Mouse (Mus musculus): ENCODE results near the gene Olfr1353. TPM values are rescaled to one million over a fixed set of nuclear protein-coding genes. Genes with fewer than 3 reads are reported as not detected.

Olfr1353 gene
- polyA plus RNA-seq (2015; fragmentation: Illumina TruSeq; extraction: RNeasy Lipid Tissue Mini Kit (QIAGEN cat#74804); ENCODE audit: insufficient read depth, low read depth, low replicate concordance), result not detected

DNA sequence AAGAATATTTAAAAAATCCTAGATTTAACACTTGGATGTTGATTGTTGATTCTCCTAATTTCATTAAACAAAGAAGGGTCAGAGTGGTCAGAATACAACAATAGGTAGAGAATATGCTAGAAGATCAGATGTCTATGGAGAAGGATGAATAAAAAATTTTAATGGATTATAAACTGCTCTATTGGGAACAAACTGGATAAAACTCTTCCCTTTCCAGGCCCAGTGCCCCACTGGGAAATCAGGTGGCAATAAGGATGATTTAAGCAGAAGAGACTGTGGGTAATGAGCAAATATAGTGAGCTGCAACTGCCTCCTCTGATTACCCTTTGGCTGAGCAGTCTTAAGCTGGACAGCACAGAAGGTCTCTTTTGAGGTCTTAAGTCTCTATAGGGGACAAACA lies at the start of gene Olfr1353:
Olfr1353 (plus strand) TSS at position 301 of the 400 bp plus-strand sequence.

DNA sequence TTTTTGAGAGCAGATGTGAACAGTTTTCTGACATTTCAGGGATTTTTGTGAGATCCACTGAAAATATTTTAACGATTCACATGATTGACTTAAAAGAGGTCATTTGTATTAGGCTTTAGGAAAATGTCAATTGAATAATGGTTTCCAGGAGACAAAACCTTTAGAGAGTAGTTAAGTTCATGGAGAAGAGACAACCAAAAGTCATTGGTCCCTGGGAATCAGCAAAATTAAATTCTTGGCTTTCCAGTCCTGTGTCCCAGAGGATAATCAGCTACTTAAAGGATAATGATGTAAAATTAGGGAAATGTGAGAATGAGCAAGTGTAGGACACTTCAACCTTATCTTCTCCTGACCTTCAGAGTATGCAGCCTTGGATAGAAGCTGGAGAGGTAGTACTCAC lies 12.8 kb upstream of the Olfr1353 start, which contains the start of gene Olfr8:
Olfr8 (plus strand) TSS at position 301 of the 400 bp plus-strand sequence.

DNA sequence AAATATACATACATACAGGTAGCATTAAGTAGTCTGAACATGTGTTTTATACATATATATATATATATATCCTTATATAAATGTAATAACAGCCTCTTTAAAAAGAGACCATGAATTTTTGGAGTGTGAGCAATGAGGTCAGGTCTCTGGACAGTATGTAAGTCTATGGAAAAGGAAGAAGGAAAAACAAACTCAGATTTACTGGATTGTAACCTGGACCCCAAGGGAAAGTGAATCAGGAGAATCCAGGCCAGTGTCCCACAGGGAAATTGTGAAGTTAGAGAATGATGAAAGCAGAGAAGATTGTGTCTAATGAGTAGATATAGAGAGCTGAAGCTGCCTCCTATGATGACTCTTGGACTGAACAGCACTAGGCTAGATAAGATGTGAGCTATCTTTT lies 17.6 kb downstream of the Olfr1353 start, which contains the start of gene Olfr1352:
Olfr1352 (plus strand) TSS at position 301 of the 400 bp plus-strand sequence.

DNA sequence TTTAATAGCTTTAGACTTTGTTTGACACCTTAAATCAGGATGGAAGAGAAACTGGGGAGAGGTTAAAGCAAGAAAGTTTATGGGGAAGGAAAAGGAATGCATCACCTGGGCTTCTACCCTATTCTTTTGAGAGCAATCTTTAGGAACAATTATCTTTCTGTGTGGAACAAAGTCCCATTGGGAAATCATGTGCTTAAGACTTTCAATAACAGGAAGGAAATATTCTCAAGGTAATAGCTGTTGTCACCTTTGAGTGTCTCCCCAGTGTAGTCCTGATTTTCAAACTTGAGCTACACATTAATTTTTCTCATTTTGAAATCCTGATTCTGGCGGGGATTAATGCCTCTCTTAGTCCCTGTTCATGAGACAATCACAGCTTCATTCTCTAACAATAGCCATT lies 49.1 kb downstream of the Olfr1353 start, which contains the start of gene Olfr1351:
Olfr1351 (plus strand) TSS at position 301 of the 400 bp plus-strand sequence.

Other genes with a start within 250 kb of the Olfr1353 start
- not detected for gene Casp14, start 245.0 kb upstream of the Olfr1353 start, polyA plus RNA-seq (2015; fragmentation: Illumina TruSeq; extraction: RNeasy Lipid Tissue Mini Kit (QIAGEN cat#74804); ENCODE audit: insufficient read depth, low read depth, low replicate concordance)
- gene Ccdc105, start 210.2 kb upstream of the Olfr1353 start, polyA plus RNA-seq (2015; fragmentation: Illumina TruSeq; extraction: RNeasy Lipid Tissue Mini Kit (QIAGEN cat#74804); ENCODE audit: insufficient read depth, low read depth, low replicate concordance), result not detected
- gene Slc1a6, start 182.8 kb upstream of the Olfr1353 start, polyA plus RNA-seq (2015; fragmentation: Illumina TruSeq; extraction: RNeasy Lipid Tissue Mini Kit (QIAGEN cat#74804); ENCODE audit: insufficient read depth, low read depth, low replicate concordance), result not detected
- not detected for gene Olfr1356, start 111.1 kb upstream of the Olfr1353 start, polyA plus RNA-seq (2015; fragmentation: Illumina TruSeq; extraction: RNeasy Lipid Tissue Mini Kit (QIAGEN cat#74804); ENCODE audit: insufficient read depth, low read depth, low replicate concordance)
- not detected for gene Olfr1355, start 87.8 kb upstream of the Olfr1353 start, polyA plus RNA-seq (2015; fragmentation: Illumina TruSeq; extraction: RNeasy Lipid Tissue Mini Kit (QIAGEN cat#74804); ENCODE audit: insufficient read depth, low read depth, low replicate concordance)
- gene Olfr1354, start 50.1 kb upstream of the Olfr1353 start, polyA plus RNA-seq (2015; fragmentation: Illumina TruSeq; extraction: RNeasy Lipid Tissue Mini Kit (QIAGEN cat#74804); ENCODE audit: insufficient read depth, low read depth, low replicate concordance), result not detected
- gene Olfr8, start 12.7 kb upstream of the Olfr1353 start, polyA plus RNA-seq (2015; fragmentation: Illumina TruSeq; extraction: RNeasy Lipid Tissue Mini Kit (QIAGEN cat#74804); ENCODE audit: insufficient read depth, low read depth, low replicate concordance), result not detected
- gene Olfr1352, start 17.7 kb downstream of the Olfr1353 start, polyA plus RNA-seq (2015; fragmentation: Illumina TruSeq; extraction: RNeasy Lipid Tissue Mini Kit (QIAGEN cat#74804); ENCODE audit: insufficient read depth, low read depth, low replicate concordance), result not detected
- not detected for gene Olfr1351, start 49.2 kb downstream of the Olfr1353 start, polyA plus RNA-seq (2015; fragmentation: Illumina TruSeq; extraction: RNeasy Lipid Tissue Mini Kit (QIAGEN cat#74804); ENCODE audit: insufficient read depth, low read depth, low replicate concordance)
- gene Olfr57, start 65.4 kb downstream of the Olfr1353 start, polyA plus RNA-seq (2015; fragmentation: Illumina TruSeq; extraction: RNeasy Lipid Tissue Mini Kit (QIAGEN cat#74804); ENCODE audit: insufficient read depth, low read depth, low replicate concordance), result not detected
- gene 2610008E11Rik, start 134.3 kb downstream of the Olfr1353 start, polyA plus RNA-seq (2015; fragmentation: Illumina TruSeq; extraction: RNeasy Lipid Tissue Mini Kit (QIAGEN cat#74804); ENCODE audit: insufficient read depth, low read depth, low replicate concordance), result 4.1 TPM
- not detected for gene Vmn2r80, start 185.5 kb downstream of the Olfr1353 start, polyA plus RNA-seq (2015; fragmentation: Illumina TruSeq; extraction: RNeasy Lipid Tissue Mini Kit (QIAGEN cat#74804); ENCODE audit: insufficient read depth, low read depth, low replicate concordance)

All from pancreas, adult 10 weeks (tissue).